Mouse (Mus musculus): ENCODE data around the gene Gar1.

- TF ChIP-seq CTCF (IDR thresholded peaks at IDR 0.05; ENCODE audit: low read depth) = no peak
- TF ChIP-seq EP300 (IDR thresholded peaks at IDR 0.05; ENCODE audit: low read depth) = no peak
Measured at GRCm38 (mm10) chr3:129827691-129828090, 3.5 kb downstream of the Gar1 start.

All from heart, postnatal 0 days (tissue).